Mouse (Mus musculus) thymus, adult 2 months (tissue): ENCODE measurements around the gene Otud4.

Experiments used
- CTCF ChIP-seq: fragments of 200-500 bp; IDR thresholded peaks from 2 replicates; pipeline ENCODE4 v1.5.1; 2012; ENCODE audit warnings: mild to moderate bottlenecking, control low read depth, low read length, moderate library complexity, borderline replicate concordance; ENCODE audit not compliant: control insufficient read depth, poor library complexity, insufficient read depth; ENCODE audit errors: extremely low read depth
- POLR2A ChIP-seq: fragments of 200-500 bp; IDR thresholded peaks from 2 replicates; pipeline ENCODE4 v1.6.1; 2012; ENCODE audit warnings: mild to moderate bottlenecking, low read length, control low read depth, moderate library complexity; ENCODE audit not compliant: control insufficient read depth, poor library complexity, insufficient read depth; ENCODE audit errors: extremely low read depth

DNA sequence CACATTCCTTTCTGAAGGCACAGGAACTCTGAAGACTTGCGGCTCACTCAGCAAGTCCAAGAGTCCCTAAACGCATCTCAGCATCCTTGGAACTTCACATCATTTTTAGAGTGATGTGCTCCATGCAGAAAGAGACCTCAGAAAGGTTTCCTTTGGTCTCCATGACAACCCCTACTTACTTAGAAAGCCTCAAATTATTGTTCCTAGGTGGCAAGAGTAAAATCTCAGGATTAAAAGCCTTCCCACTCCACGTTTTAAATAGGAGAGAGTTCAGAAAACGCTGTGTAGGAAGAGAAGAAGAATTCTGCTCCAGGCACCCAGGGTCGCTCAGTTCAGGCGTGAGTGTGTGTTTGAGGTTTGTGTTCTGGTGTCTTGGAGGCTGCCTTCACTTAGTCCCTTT lies 27.1 kb upstream of the Otud4 start:
- no peak for TF ChIP-seq CTCF
- TF ChIP-seq POLR2A, result no peak
